Mouse (Mus musculus): Measurements from ENCODE around the gene Cnot6. TPM values are rescaled to one million over a fixed set of nuclear protein-coding genes. Genes with fewer than 3 reads are reported as not detected.
A peak's percentile ranks its signal among the peaks of the same experiment; 100 is the strongest.

Gene Cnot6
- polyA plus RNA-seq, 1 experiment, result 37.6 TPM

DNA sequence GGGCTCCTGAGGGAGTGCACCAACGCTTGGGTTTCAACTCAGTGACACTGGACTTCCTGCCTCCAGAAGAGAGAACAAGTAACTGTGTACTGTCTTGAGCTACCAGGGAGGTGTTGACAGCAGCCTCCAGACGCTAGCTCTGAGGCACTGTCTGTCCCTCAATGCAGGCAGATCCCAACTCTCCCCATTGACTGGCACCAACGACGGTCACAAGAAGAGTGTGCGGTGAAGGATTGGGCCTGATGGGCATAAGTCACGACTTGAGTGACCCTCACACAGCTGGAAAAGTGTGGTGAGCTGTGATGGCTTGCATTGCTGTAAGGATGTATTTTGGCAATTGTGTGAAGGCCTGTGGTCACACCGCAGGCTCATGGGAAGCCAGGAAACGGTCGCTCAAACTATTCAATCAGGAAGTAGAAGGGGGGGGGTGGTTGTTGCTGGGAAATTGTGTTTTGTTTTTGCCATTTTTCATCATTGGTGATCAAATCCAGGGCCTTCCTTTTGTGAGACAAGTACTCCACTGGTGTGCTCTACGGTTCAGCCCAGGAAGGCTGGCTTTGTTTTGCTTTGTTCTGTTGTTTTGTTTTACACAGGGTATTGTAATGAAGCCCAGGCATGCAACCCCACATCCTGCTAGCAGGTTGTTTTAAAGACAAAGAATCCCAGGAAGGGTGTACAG lies 53.6 kb downstream of the Cnot6 start:
- no peaks in the 10 kb centered on the region for H3K4me1 ChIP-seq (ENCODE audit: control insufficient read depth, insufficient read depth, low read length)

DNA sequence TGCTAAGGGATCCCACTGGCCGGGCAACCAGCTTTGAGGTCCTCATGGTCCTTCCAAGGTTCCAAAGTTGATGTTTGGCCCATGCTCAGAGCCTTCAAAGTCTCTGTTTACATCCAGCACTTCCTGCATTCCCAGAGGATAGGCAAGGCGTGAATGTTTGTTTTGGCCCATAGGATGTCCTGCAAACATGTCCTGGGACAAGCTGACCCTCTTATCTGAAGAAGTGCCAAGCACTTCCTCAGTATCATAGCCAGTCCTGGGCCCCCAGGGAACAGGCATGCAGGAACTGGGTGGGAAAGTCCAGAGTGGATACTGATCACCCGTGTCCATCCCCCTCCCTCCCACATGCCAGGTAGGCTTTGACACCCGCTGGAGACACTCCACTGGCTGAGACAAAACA lies 54.5 kb downstream of the Cnot6 start:
- H3K27ac ChIP-seq (ENCODE audit: insufficient read depth, low read depth, low read length), result no peak overlapping the region
- no peak overlapping the region for H3K4me3 ChIP-seq (ENCODE audit: insufficient read depth, low read length)
- TF ChIP-seq POLR2A (IDR thresholded peaks at IDR 0.05; ENCODE audit: borderline replicate concordance, low read depth, low read length) (no peak), CTCF (IDR thresholded peaks at IDR 0.05; ENCODE audit: low read depth, low read length) (no peak)
- 0 out of 2 replicates have a peak, but pooled peaks cover under 1% of the 10 kb centered on the region for H3K4me1 ChIP-seq (ENCODE audit: control insufficient read depth, insufficient read depth, low read length)

More for the DNA sequence above, 53.6 kb downstream of the Cnot6 start:
- H3K27ac ChIP-seq (ENCODE audit: insufficient read depth, low read depth, low read length), result no peak overlapping the region
- H3K4me3 ChIP-seq (ENCODE audit: insufficient read depth, low read length), result no peak overlapping the region
- TF ChIP-seq POLR2A (IDR thresholded peaks at IDR 0.05; ENCODE audit: borderline replicate concordance, low read depth, low read length) (no peak), CTCF (IDR thresholded peaks at IDR 0.05; ENCODE audit: low read depth, low read length) (no peak)

DNA sequence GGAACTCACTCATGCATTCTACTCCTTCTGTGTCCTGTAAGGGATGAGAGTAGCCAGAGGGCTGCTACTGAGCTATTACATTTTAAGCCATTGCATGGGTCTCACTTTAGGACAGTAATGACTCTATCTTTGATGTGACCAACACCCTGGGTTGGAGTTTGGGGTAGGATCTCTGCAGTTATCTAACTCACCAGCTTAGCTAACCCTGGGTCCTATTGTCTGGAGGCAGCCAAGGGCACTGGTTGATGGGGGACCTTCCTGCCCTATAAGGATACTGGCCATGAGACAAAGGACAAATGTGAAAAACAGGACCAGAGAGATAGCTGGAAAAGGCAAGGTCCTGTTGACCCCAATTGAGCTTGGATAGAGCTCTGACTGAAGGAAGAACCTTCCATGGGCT lies 57.0 kb downstream of the Cnot6 start:
- TF ChIP-seq CTCF (IDR thresholded peaks at IDR 0.05; ENCODE audit: low read depth, low read length) (no peak), POLR2A (IDR thresholded peaks at IDR 0.05; ENCODE audit: borderline replicate concordance, low read depth, low read length) (no peak)
- Histone ChIP-seq H3K27ac (ENCODE audit: insufficient read depth, low read depth, low read length) (no peak overlapping the region), H3K4me1 (ENCODE audit: control insufficient read depth, insufficient read depth, low read length) (peaks cover 3% of the 10 kb centered on the region; the same call in 1 of the 2 replicates), H3K4me3 (ENCODE audit: insufficient read depth, low read length) (no peak overlapping the region)

DNA sequence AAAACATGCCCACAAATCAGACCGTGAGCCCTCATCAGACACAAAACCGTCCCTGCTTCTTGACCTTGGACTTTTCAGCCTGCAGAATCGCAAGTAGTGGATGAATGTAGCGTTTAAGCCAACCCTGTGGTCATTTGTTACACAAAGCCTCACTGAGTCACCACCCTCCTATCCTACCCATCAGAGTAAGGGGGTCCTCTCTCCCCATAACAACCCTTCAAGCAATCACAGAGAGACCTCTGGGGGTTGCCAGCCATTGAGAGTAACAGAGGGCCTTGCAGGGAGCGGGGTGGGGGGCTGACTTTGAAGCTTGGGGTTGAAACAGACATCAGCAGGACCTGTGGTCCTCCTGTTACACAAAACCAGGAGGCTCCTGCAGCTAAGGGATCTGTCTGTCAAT lies 57.9 kb downstream of the Cnot6 start:
- Histone ChIP-seq H3K4me1 (ENCODE audit: control insufficient read depth, insufficient read depth, low read length) (peaks cover 3% of the 10 kb centered on the region; the same call in 1 of the 2 replicates), H3K27ac (ENCODE audit: insufficient read depth, low read depth, low read length) (no peak overlapping the region)
- TF ChIP-seq CTCF (IDR thresholded peaks at IDR 0.05; ENCODE audit: low read depth, low read length) (no peak), POLR2A (IDR thresholded peaks at IDR 0.05; ENCODE audit: borderline replicate concordance, low read depth, low read length) (no peak)

DNA sequence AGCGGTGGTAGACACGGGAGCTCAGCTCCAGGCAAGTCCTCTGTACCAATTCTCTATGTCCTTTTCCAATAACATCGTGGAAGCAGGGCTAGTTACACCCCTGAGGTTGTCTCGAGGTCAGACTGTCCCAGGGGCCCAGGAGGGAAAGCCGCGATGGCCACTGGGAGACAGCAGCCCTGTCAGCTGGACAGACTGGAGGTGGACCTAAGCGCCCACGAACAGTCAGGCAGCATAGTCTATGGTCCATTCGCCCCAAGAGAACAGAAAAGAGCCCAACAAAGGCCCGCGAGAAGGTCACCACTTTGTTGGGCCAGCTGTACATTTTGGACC lies 59.5 kb downstream of the Cnot6 start:
- no peak overlapping the region for H3K4me3 ChIP-seq (ENCODE audit: insufficient read depth, low read length)
- peaks cover 3% of the 10 kb centered on the region; the same call in 1 of the 2 replicates for H3K4me1 ChIP-seq (ENCODE audit: control insufficient read depth, insufficient read depth, low read length)
- no peak overlapping the region for H3K27ac ChIP-seq (ENCODE audit: insufficient read depth, low read depth, low read length)
- TF ChIP-seq CTCF (IDR thresholded peaks at IDR 0.05; ENCODE audit: low read depth, low read length) (no peak), POLR2A (IDR thresholded peaks at IDR 0.05; ENCODE audit: borderline replicate concordance, low read depth, low read length) (no peak)

More for the DNA sequence above, 57.9 kb downstream of the Cnot6 start:
- no peak overlapping the region for H3K4me3 ChIP-seq (ENCODE audit: insufficient read depth, low read length)

DNA sequence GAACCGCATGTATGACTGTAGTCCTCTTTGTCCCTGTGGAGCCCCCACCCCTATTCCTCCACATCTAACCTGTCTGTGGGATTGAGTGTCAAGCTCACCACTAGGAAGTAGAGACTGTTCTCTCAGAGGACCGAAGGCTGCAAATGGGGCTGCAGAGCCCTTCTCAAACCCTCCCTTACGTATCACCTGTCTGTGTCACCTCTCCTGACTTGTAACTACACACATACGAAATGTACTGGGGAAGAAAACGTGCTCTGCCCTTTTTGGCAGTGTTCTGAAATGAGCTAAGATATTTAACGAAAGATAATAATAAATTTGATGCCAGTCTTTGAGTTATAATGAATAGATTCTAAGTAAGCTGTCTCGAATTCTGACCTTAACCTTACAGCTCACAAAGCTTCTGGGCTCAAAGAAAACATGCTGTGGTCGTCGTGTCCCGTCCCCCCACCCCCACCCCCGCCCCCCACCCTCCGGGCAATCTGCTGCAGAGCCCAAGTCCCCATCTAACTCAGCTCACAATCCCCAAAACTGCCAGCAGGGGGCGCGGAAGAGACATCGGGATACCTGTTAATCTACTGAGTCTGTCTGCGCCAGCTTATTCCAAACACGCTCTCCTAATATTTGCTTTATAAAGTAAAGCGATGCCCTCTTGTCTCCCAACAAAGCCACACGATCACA lies 60.0 kb downstream of the Cnot6 start:
- Histone ChIP-seq H3K4me3 (ENCODE audit: insufficient read depth, low read length) (no peak overlapping the region), H3K27ac (ENCODE audit: insufficient read depth, low read depth, low read length) (no peak overlapping the region), H3K4me1 (ENCODE audit: control insufficient read depth, insufficient read depth, low read length) (peaks cover 3% of the 10 kb centered on the region; the same call in 1 of the 2 replicates)
- TF ChIP-seq POLR2A (IDR thresholded peaks at IDR 0.05; ENCODE audit: borderline replicate concordance, low read depth, low read length) (no peak), CTCF (IDR thresholded peaks at IDR 0.05; ENCODE audit: low read depth, low read length) (peak; percentile 66)

DNA sequence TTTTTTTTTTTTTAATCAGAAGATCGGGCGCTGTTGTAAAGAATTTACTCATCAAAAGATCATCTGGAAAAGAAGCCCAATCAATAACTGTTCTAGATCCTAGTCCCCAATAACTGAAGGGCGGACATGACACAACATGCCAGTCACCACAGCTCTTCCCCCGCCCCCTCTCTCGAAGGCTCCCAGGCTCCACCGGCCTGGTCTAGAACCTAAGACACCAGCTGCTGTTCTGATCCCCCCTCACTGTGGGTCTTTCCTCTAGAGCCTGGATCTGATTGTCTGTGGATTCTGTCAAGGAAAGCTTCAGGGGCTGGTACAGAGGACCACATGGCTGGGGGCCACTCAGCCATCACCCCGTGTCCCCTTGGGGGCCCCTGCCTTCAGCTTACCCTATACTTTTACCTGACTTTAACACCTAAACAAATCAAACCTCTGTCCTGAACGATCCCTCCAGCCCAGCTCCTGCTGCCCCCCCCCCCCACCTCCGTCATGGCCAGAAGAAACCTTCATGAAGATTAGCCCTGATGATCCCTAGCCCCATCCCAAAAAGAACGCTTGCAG lies 60.7 kb downstream of the Cnot6 start:
- H3K27ac ChIP-seq (ENCODE audit: insufficient read depth, low read depth, low read length), result no peak overlapping the region
- TF ChIP-seq CTCF (IDR thresholded peaks at IDR 0.05; ENCODE audit: low read depth, low read length), result no peak
- no peak for TF ChIP-seq POLR2A (IDR thresholded peaks at IDR 0.05; ENCODE audit: borderline replicate concordance, low read depth, low read length)

DNA sequence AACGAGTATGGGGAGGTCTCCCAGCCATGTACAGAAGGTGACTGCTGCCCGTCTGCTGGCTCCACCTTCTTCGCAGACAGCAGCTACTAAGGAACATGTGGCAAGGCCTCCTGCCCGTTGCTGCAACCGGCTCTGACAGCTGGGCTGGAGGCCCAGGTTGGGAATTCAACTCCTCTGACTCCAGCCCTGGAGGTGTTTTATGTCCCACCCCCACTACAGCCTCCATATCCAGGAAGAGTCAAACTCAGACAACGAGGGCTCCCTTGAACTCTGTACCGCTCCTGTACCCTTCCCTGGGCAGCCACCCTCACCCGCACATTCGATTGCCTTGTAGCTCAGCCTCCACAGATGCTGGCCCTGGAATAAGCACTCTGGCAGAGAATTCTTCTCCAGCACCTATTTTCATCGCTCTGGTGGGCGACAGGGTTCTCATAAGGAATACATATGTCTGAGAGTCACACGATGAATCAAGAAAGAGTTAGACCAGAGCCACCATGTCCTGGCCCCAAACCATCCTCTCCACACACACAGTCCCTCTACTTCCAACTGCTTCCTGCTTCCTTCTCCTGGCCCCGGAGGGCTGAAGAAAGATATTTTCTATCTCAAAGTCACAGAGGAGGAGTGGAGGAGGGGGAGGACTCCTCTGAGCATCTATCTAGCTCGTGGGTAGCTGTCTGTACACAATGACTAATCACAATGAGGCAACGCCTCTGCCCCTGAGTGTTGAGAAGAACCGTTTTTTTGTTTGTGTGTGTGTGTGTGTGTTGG lies 61.3 kb downstream of the Cnot6 start:
- Histone ChIP-seq H3K4me3 (ENCODE audit: insufficient read depth, low read length) (no peak overlapping the region), H3K27ac (ENCODE audit: insufficient read depth, low read depth, low read length) (no peak overlapping the region)

More for the DNA sequence above, 60.7 kb downstream of the Cnot6 start:
- H3K4me1 ChIP-seq (ENCODE audit: control insufficient read depth, insufficient read depth, low read length), result peaks cover 3% of the 10 kb centered on the region; the same call in 1 of the 2 replicates
- H3K4me3 ChIP-seq (ENCODE audit: insufficient read depth, low read length), result no peak overlapping the region

More for the DNA sequence above, 61.3 kb downstream of the Cnot6 start:
- TF ChIP-seq POLR2A (IDR thresholded peaks at IDR 0.05; ENCODE audit: borderline replicate concordance, low read depth, low read length) (no peak), CTCF (IDR thresholded peaks at IDR 0.05; ENCODE audit: low read depth, low read length) (no peak)
- peaks cover 3% of the 10 kb centered on the region; the same call in 1 of the 2 replicates for H3K4me1 ChIP-seq (ENCODE audit: control insufficient read depth, insufficient read depth, low read length)
